Mouse (Mus musculus) limb, embryonic 12.5 days (tissue): ENCODE data around the gene Cd4. TPM values are rescaled to one million over a fixed set of nuclear protein-coding genes. Genes with fewer than 3 reads are reported as not detected.

Experiments used
- ATAC-seq: fragments of 200-750 bp; cut with Nextera tagmentation; 2 replicates; pipeline ENCODE4 v1.8.0; 2017; ENCODE audit warnings: low read depth, moderate TSS enrichment; ENCODE audit not compliant: insufficient number of reproducible peaks, insufficient read depth, low FRiP score, low TSS enrichment
- H3K27ac ChIP-seq: fragments of 300-500 bp; sonication (generic); 2 replicates; pipeline ENCODE4 v1.5.1; 2016; ENCODE audit warnings: mild to moderate bottlenecking, moderate library complexity
- H3K27me3 ChIP-seq: fragments of 300-500 bp; sonication (generic); 2 replicates; pipeline ENCODE4 v1.6.1; 2016; ENCODE audit warnings: mild to moderate bottlenecking, moderate library complexity
- H3K36me3 ChIP-seq: fragments of 300-500 bp; sonication (generic); 2 replicates; pipeline ENCODE4 v1.6.1; 2016; ENCODE audit warnings: mild to moderate bottlenecking, moderate library complexity
- H3K4me1 ChIP-seq: fragments of 300-500 bp; sonication (generic); replicated peaks from 2 replicates; pipeline ENCODE4 v1.6.1; 2016
- H3K4me2 ChIP-seq: fragments of 300-500 bp; sonication (generic); 2 replicates; pipeline ENCODE4 v1.6.1; 2016; ENCODE audit warnings: mild to moderate bottlenecking, moderate library complexity
- H3K4me3 ChIP-seq: fragments of 300-500 bp; sonication (generic); replicated peaks from 2 replicates; pipeline ENCODE4 v1.5.1; 2016; ENCODE audit warnings: mild to moderate bottlenecking
- H3K9ac ChIP-seq: fragments of 300-500 bp; sonication (generic); replicated peaks from 2 replicates; pipeline ENCODE4 v1.6.1; 2016; ENCODE audit warnings: mild to moderate bottlenecking, moderate library complexity
- H3K9me3 ChIP-seq: fragments of 300-500 bp; sonication (generic); 2 replicates; pipeline ENCODE4 v1.6.1; 2016; ENCODE audit warnings: mild to moderate bottlenecking, moderate library complexity
- WGBS: fragments of 180-500 bp; shearing (Covaris S2); methylation state at CpG from one replicate; pipeline ENCODE4 v1.1.7; 2016; 5-methylcytosine and 5-hydroxymethylcytosine counted together
- polyA plus RNA-seq: library from polyadenylated mRNA; unstranded; fragments of >200 nt; fragmentation: Nextera tagmentation; extraction: Ambion mirVana; gene quantifications from 2 replicates; pipeline ENCODE4 v1.2.1, GENCODE M21; 2016

Cd4 gene
- polyA plus RNA-seq = 0.15 TPM in 1 of 2 replicates, not detected in the other

GRCm38 (mm10) chr6:124887986-124888385, at the start of gene Cd4:
Cd4 (minus strand) TSS chr6:124888221.
- Histone ChIP-seq H3K36me3 (no peaks in the 10 kb centered on the region), H3K27ac (no peak within 1 kb of the TSS), H3K4me3 (no peak within 1 kb of the TSS), H3K4me2 (no peak within 1 kb of the TSS), H3K4me1 (peaks cover 6% of the 10 kb centered on the region; the same call in 1 of the 2 replicates), H3K9ac (no peak within 1 kb of the TSS), H3K27me3 (no peaks in the 10 kb centered on the region), H3K9me3 (no peaks in the 10 kb centered on the region)
- 89% methylated on average over 9 of the region's 9 CpGs for WGBS
- no peak for ATAC-seq

- H3K27ac ChIP-seq = no peak overlapping the region
- peaks cover 6% of the 10 kb centered on the region for H3K4me1 ChIP-seq
- no peak for ATAC-seq
- 73% methylated on average over 2 of the region's 2 CpGs for WGBS
- no peak overlapping the region for H3K4me3 ChIP-seq
- no peaks in the 10 kb centered on the region for H3K27me3 ChIP-seq
- peaks cover 71% of the 10 kb centered on the region for H3K36me3 ChIP-seq
- H3K4me2 ChIP-seq = no peak overlapping the region
- H3K9me3 ChIP-seq = no peaks in the 10 kb centered on the region
- H3K9ac ChIP-seq = no peak overlapping the region
Measured at GRCm38 (mm10) chr6:124937493-124937892, 49.5 kb upstream of the Cd4 start.

- WGBS = 86% methylated on average over 1 of the region's 1 CpGs
- Histone ChIP-seq H3K4me1 (peaks cover 10% of the 10 kb centered on the region), H3K9ac (no peak overlapping the region), H3K4me2 (no peak overlapping the region), H3K36me3 (peaks cover 73% of the 10 kb centered on the region), H3K27ac (no peak overlapping the region), H3K27me3 (no peaks in the 10 kb centered on the region), H3K4me3 (no peak overlapping the region), H3K9me3 (no peaks in the 10 kb centered on the region)
- no peak for ATAC-seq
Measured at GRCm38 (mm10) chr6:124936681-124937080, 48.7 kb upstream of the Cd4 start.

GRCm38 (mm10) chr6:124934670-124935069, 46.6 kb upstream of the Cd4 start:
- Histone ChIP-seq H3K27me3 (no peaks in the 10 kb centered on the region), H3K36me3 (peaks cover 68% of the 10 kb centered on the region), H3K9me3 (no peaks in the 10 kb centered on the region), H3K4me2 (no peak overlapping the region), H3K27ac (no peak overlapping the region), H3K4me1 (peaks cover 18% of the 10 kb centered on the region), H3K4me3 (no peak overlapping the region), H3K9ac (0 out of 2 replicates have a peak overlapping the region, but pooled peaks have one; percentile 18)
- WGBS = 87% methylated on average over 7 of the region's 7 CpGs
- ATAC-seq = no peak

- H3K4me2 ChIP-seq = peak overlapping the region; percentile 90
- peaks cover 54% of the 10 kb centered on the region for H3K36me3 ChIP-seq
- WGBS = 88% methylated on average over 3 of the region's 3 CpGs
Measured at GRCm38 (mm10) chr6:124933127-124933526, 45.1 kb upstream of the Cd4 start.

GRCm38 (mm10) chr6:124932314-124932695, 44.3 kb upstream of the Cd4 start:
- H3K9me3 ChIP-seq = no peaks in the 10 kb centered on the region
- H3K4me1 ChIP-seq = peaks cover 22% of the 10 kb centered on the region
- peak overlapping the region; percentile 90 for H3K4me2 ChIP-seq
- peak overlapping the region; percentile 93 for H3K4me3 ChIP-seq
- peaks cover 46% of the 10 kb centered on the region for H3K36me3 ChIP-seq
- H3K9ac ChIP-seq = peak overlapping the region; percentile 97
- H3K27me3 ChIP-seq = no peaks in the 10 kb centered on the region
- ATAC-seq = no peak
- WGBS = 46% methylated on average over 12 of the region's 12 CpGs
- peak overlapping the region; percentile 97 for H3K27ac ChIP-seq

More at GRCm38 (mm10) chr6:124933127-124933526, 45.1 kb upstream of the Cd4 start:
- Histone ChIP-seq H3K4me1 (peaks cover 22% of the 10 kb centered on the region), H3K27ac (no peak overlapping the region), H3K4me3 (peak overlapping the region; percentile 93), H3K9ac (no peak overlapping the region), H3K27me3 (no peaks in the 10 kb centered on the region), H3K9me3 (no peaks in the 10 kb centered on the region)
- ATAC-seq = no peak

- WGBS = 1% methylated on average over 48 of the region's 48 CpGs
- Histone ChIP-seq H3K4me1 (peaks cover 22% of the 10 kb centered on the region), H3K9ac (peak overlapping the region; percentile 97), H3K9me3 (no peaks in the 10 kb centered on the region), H3K4me3 (peak overlapping the region; percentile 93), H3K4me2 (peak overlapping the region; percentile 90), H3K36me3 (peaks cover 42% of the 10 kb centered on the region), H3K27ac (peak overlapping the region; percentile 97), H3K27me3 (no peaks in the 10 kb centered on the region)
- peak; percentile 52; the same call in 1 of the 2 replicates for ATAC-seq
Measured at GRCm38 (mm10) chr6:124931525-124932313, 43.7 kb upstream of the Cd4 start.

GRCm38 (mm10) chr6:124930754-124931524, 42.9 kb upstream of the Cd4 start, which contains the start of gene Mlf2:
Mlf2 (plus strand) TSS chr6:124931386.
- peak within 1 kb of the TSS; percentile 97 for H3K9ac ChIP-seq
- 1% methylated on average over 55 of the region's 64 CpGs for WGBS
- peak within 1 kb of the TSS; percentile 93 for H3K4me3 ChIP-seq
- H3K27ac ChIP-seq = peak within 1 kb of the TSS; percentile 97
- H3K36me3 ChIP-seq = peaks cover 34% of the 10 kb centered on the region
- no peaks in the 10 kb centered on the region for H3K9me3 ChIP-seq
- H3K4me2 ChIP-seq = peak within 1 kb of the TSS; percentile 90
- ATAC-seq = peak; percentile 97
- no peaks in the 10 kb centered on the region for H3K27me3 ChIP-seq
- H3K4me1 ChIP-seq = peaks cover 25% of the 10 kb centered on the region

- Histone ChIP-seq H3K4me2 (peak overlapping the region; percentile 90), H3K4me3 (peak overlapping the region; percentile 93), H3K9me3 (no peaks in the 10 kb centered on the region), H3K27ac (peak overlapping the region; percentile 92), H3K4me1 (peaks cover 32% of the 10 kb centered on the region), H3K36me3 (peaks cover 27% of the 10 kb centered on the region), H3K9ac (no peak overlapping the region), H3K27me3 (no peaks in the 10 kb centered on the region)
- ATAC-seq = no peak
- 48% methylated on average over 1 of the region's 1 CpGs for WGBS
Measured at GRCm38 (mm10) chr6:124930231-124930630, 42.2 kb upstream of the Cd4 start.

- ATAC-seq = no peak
- H3K27me3 ChIP-seq = no peaks in the 10 kb centered on the region
- H3K4me1 ChIP-seq = peaks cover 38% of the 10 kb centered on the region
- no peaks in the 10 kb centered on the region for H3K36me3 ChIP-seq
- H3K4me2 ChIP-seq = peak overlapping the region; percentile 37; the same call in 1 of the 2 replicates
- no peaks in the 10 kb centered on the region for H3K9me3 ChIP-seq
- no peak overlapping the region for H3K4me3 ChIP-seq
- H3K27ac ChIP-seq = peak overlapping the region; percentile 60
- H3K9ac ChIP-seq = no peak overlapping the region
- WGBS = 57% methylated on average over 5 of the region's 5 CpGs
Measured at GRCm38 (mm10) chr6:124925941-124926340, 37.9 kb upstream of the Cd4 start.

- Histone ChIP-seq H3K4me1 (peaks cover 41% of the 10 kb centered on the region), H3K36me3 (no peaks in the 10 kb centered on the region), H3K4me2 (peak overlapping the region; percentile 37), H3K4me3 (no peak overlapping the region; the same call in 1 of the 2 replicates), H3K9ac (no peak overlapping the region), H3K9me3 (no peaks in the 10 kb centered on the region), H3K27me3 (no peaks in the 10 kb centered on the region), H3K27ac (peak overlapping the region; percentile 60)
- ATAC-seq = no peak
- WGBS = 15% methylated on average over 12 of the region's 12 CpGs
Measured at GRCm38 (mm10) chr6:124925173-124925793, 37.3 kb upstream of the Cd4 start.
